Mouse (Mus musculus): Measurements from ENCODE around the gene Msmo1.
A peak's percentile ranks its signal among the peaks of the same experiment; 100 is the strongest.

Gene Msmo1

GRCm38 (mm10) chr8:64733271-64733943 is at the start of gene Msmo1:
Gene Msmo1 (minus strand): TSS chr8:64733792.
- DNase-seq, result peak; percentile 95 to 97

GRCm38 (mm10) chr8:64781947-64782346 is 48.4 kb upstream of the Msmo1 start:
- DNase-seq, result no peak

GRCm38 (mm10) chr8:64777925-64778324 is 44.3 kb upstream of the Msmo1 start:
- no peak for DNase-seq

- no peak for DNase-seq
Measured at GRCm38 (mm10) chr8:64774136-64774535, 40.5 kb upstream of the Msmo1 start.

GRCm38 (mm10) chr8:64770814-64771213 is 37.2 kb upstream of the Msmo1 start:
- DNase-seq, result no peak

GRCm38 (mm10) chr8:64769586-64769985 is 36.0 kb upstream of the Msmo1 start:
- DNase-seq, result no peak

GRCm38 (mm10) chr8:64768645-64769044 is 35.1 kb upstream of the Msmo1 start:
- no peak for DNase-seq

GRCm38 (mm10) chr8:64767047-64767446 is 33.5 kb upstream of the Msmo1 start:
- peak; percentile 32 to 67 for DNase-seq

- DNase-seq, result no peak
Measured at GRCm38 (mm10) chr8:64764075-64764474, 30.5 kb upstream of the Msmo1 start.

GRCm38 (mm10) chr8:64762751-64763150 is 29.2 kb upstream of the Msmo1 start:
- DNase-seq, result no peak

GRCm38 (mm10) chr8:64761430-64761829 is 27.8 kb upstream of the Msmo1 start:
- DNase-seq, result peak; percentile 46 to 68

GRCm38 (mm10) chr8:64757956-64758355 is 24.4 kb upstream of the Msmo1 start:
- DNase-seq, result no peak

GRCm38 (mm10) chr8:64746215-64747058 is 12.8 kb upstream of the Msmo1 start:
- DNase-seq, result no peak

GRCm38 (mm10) chr8:64740547-64741211 is 7.1 kb upstream of the Msmo1 start:
- no peak for DNase-seq

GRCm38 (mm10) chr8:64738916-64739315 is 5.3 kb upstream of the Msmo1 start:
- DNase-seq, result no peak

- DNase-seq, result no peak
Measured at GRCm38 (mm10) chr8:64736767-64737323, 3.3 kb upstream of the Msmo1 start.

- no peak for DNase-seq
Measured at GRCm38 (mm10) chr8:64735161-64735560, 1.6 kb upstream of the Msmo1 start.

GRCm38 (mm10) chr8:64732596-64732995 is 996 bp downstream of the Msmo1 start:
- DNase-seq, result no peak

- DNase-seq, result no peak
Measured at GRCm38 (mm10) chr8:64728156-64728555, 5.4 kb downstream of the Msmo1 start.

- no peak for DNase-seq
Measured at GRCm38 (mm10) chr8:64726190-64726695, 7.3 kb downstream of the Msmo1 start.

- no peak for DNase-seq
Measured at GRCm38 (mm10) chr8:64723206-64723605, 10.4 kb downstream of the Msmo1 start.

- DNase-seq, result peak in 1 of 2 experiments; percentile 34
Measured at GRCm38 (mm10) chr8:64717868-64718267, 15.7 kb downstream of the Msmo1 start.

- no peak for DNase-seq
Measured at GRCm38 (mm10) chr8:64712499-64712898, 21.1 kb downstream of the Msmo1 start.
